Mouse (Mus musculus) CD4-positive, CD25-positive, alpha-beta regulatory T cell, adult 2 months (primary cell): ENCODE data around the gene Hsd11b1.
"Not testable (repeated sequence)": the region's sequence is repeated elsewhere in the genome, so short reads cannot be mapped to it uniquely, and the experiment has no call there.

ENCODE experiments used
- DNase-seq: peaks from one replicate; pipeline ENCODE4 v3.0.0-alpha.2; 2012; ENCODE audit warnings: low read depth, low spot score

Hsd11b1 gene

GRCm38 (mm10) chr1:193279492-193279891, 15.6 kb upstream of the Hsd11b1 start:
- no peak for DNase-seq

DNA sequence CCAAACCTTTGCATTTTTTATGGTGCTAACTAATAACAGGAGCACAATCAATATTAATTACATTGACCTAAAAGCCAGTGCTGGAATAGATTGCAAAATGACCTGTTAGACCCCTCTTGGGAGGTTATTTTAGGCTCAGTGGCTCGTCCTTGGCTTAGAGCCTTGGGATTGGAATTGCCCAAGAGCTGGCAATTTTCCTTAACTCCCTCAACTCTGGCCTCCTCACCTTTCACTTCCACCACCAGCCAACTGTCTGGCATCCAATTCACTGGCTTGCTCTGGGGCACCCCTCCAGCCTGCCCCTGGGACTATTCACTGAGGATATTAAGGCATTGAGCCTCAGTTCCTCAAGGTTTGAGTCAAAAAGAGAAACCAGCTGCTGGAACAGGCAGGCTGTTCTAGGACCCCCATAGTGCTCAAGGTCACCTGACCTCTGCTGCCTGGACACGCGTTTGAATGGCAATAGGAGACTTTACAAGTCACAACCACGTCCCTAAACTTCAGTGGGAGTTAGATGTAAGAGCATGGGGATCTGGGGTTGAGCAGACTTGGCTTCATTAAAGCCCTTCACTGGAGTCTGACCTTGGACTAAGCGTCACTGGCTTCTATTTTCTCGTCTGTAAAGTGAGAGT, 14.7 kb upstream of the Hsd11b1 start:
- DNase-seq, result no peak

DNA sequence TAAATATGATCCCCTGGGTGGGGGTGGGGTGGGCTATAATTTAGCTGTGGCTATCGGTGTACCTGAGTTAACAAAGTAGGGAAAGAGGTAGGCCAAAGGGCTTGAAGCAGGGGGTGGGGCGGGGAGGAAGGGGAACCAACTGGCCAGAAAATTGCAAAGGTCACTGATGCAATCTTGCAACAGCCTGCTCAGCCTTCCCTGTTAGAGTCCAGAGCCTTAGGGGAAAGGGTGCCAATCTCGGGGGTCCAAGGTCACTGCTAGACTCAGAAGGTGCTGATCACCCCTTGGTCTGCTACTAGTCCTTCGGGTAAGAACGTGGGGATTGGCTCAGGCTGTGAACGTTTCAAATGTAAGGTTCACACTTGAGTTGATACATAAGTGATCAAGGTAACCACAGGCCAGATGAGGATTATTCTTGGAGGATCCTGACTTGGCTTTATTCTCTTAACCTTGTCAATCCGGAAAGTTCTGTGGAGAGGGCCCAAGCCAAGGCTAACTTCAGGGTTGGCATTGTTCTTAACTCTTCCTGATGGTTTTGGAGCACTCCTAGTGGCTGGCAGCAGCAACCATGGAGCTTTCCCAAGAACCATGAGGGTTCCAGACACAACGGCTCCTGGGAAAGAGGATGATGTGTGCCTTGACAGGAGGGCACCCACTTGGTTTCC, 10.7 kb upstream of the Hsd11b1 start:
- no peak for DNase-seq

DNA sequence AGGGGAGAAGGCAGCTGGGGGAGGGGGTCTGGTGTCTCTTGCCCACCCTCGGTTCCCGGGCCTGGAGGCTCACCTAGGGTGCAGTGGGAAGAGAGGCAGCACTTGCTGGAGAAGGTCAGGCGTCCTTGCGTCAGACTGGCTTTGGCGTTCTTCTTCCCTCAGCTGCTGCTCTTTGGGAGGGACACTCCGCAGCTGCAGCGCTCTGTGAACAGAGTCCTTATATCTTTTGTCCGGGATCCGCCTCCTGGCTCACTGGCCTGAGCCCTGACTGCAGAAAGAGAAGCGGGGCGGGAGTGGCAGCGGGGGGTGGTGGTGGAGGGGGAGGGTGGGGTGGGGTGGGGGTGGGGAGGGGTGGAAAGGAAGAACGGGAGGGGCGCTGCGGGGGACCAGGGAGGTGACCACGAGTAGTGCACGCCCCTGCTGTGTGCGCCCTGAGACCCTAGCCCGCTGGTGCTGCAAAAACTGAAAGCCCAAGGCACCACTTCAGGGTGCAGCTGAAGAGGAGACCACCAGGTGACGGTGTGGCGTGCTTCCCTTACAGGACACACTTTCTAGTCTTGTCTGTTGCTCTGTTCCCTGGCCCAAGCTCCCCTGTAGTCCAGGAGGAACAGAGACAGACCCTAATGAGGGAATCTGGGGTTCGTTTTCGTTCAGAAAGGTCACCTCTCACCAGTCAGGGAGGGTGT, 9.2 kb upstream of the Hsd11b1 start, which contains the start of gene G0s2:
Gene G0s2, minus strand, starts transcription at position 302 of the 686 bp plus-strand sequence.
- DNase-seq, result peak; percentile 68

GRCm38 (mm10) chr1:193272137-193272915, 8.5 kb upstream of the Hsd11b1 start:
- DNase-seq, result no peak

- DNase-seq, result no peak
Measured at GRCm38 (mm10) chr1:193270965-193271763, 7.3 kb upstream of the Hsd11b1 start.

DNA sequence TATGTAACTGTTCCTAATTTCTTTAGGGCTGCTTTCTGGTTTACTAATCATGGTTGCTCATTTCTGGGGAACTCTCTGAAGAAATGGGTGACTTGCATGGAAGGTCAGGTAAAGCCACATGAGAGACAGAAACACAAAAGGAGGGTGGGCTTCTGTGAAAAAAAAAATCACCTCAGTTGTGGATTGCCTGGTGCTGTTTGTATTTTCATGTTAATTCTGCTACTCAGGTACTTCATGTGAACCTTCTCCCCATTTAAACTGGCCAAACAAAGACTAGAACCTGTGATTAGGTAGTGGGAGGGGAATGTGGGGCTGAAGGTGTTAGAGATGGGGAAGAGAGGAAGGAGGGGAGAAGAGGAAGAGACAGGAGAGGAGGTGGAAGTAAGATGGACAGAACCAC, 1.9 kb upstream of the Hsd11b1 start:
- no peak for DNase-seq

GRCm38 (mm10) chr1:193263026-193263907, 608 bp downstream of the Hsd11b1 start:
- peak; percentile 30 for DNase-seq

GRCm38 (mm10) chr1:193261897-193262548, 1.9 kb downstream of the Hsd11b1 start:
- DNase-seq, result no peak

DNA sequence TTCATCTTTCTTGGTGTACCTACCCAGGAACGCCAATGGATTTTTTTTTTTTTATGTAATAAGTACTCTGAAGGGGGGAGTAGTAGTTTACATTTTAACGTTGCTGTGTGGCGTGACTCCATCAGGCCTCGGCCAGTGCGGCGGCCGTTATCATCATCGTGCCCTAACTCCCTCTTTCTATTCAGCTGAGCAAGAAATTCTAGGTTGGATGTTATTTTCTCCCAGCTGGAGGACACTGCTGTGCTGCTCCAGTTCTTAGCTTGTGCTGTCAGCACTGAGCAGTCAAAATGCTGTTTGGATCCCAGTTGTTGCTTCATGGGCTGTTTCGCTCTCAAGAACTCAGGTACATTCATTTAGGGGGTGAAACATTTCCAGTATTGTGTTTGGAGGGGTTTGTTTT, 4.3 kb downstream of the Hsd11b1 start:
- DNase-seq, result no peak

- no peak for DNase-seq
Measured at GRCm38 (mm10) chr1:193256621-193257098, 7.2 kb downstream of the Hsd11b1 start.

- no peak for DNase-seq
Measured at GRCm38 (mm10) chr1:193256289-193256577, 7.6 kb downstream of the Hsd11b1 start.

- DNase-seq, result peak; percentile 78
Measured at GRCm38 (mm10) chr1:193255488-193256288, 8.2 kb downstream of the Hsd11b1 start.

- no peak for DNase-seq
Measured at GRCm38 (mm10) chr1:193255032-193255431, 8.8 kb downstream of the Hsd11b1 start.

GRCm38 (mm10) chr1:193253895-193254294, 10.0 kb downstream of the Hsd11b1 start:
- DNase-seq, result not testable (repeated sequence)

GRCm38 (mm10) chr1:193252616-193253015, 11.3 kb downstream of the Hsd11b1 start:
- no peak for DNase-seq

DNA sequence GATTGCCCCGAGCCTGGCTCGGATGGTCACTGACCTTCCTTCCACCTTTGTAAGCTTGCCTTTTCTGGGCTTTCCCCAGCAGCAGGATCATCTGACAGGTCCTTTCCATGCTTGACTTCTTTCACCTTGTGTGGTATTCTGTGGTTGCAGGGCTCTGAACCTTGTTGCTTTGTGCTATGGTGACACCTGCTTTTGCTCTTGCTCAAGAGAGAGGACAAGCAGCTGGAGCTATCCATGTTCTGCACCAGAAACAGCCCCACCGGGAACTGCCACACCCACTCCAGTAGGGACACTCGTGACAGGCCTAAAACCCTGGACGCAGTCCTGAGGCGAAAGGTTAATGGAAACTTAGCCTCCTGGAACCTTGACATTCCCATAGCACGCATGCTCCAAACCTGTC, 12.5 kb downstream of the Hsd11b1 start:
- no peak for DNase-seq

DNA sequence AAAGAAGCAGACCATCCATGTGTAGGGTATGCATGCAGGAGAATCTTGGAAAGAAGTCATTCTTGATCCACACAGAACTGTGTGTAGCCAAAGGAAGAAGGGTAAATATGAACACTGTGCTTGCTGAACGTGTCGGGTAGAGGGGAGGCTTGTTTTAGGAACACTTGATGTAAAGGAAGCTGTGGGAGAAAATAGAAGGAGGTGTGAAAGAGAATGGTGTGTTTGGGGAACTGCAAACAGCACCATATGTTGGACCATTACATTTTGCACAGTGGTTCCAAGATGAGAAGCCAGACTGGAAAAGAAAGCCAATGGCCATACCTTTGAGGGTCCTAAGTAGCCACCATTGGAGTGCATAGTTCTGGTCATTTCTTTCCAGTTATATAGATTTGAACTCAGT, 13.8 kb downstream of the Hsd11b1 start:
- no peak for DNase-seq

DNA sequence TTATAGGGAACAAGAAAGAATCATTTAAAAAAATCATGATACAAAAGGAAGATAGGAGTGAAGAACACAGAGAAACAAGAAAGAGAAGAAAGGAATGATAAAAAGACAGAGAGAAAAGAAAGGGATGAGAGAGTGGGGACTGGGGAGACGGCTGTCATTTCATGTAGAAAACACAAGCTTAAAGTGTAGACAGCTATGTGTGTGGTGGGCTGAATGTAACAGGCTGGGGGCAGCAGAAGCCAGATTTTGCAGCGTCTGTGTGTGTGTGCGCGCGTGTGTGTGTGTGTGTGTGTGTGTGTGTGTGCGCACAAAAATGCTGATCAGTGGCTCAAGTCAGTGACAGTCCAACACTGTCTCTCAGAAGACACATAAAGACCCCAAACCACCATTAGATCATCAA, 19.6 kb downstream of the Hsd11b1 start:
- DNase-seq, result no peak
